Mouse (Mus musculus): Measurements from ENCODE around the gene Chst11. TPM values are rescaled to one million over a fixed set of nuclear protein-coding genes. Genes with fewer than 3 reads are reported as not detected.

Gene Chst11
- polyA plus RNA-seq (2016; fragmentation: Nextera tagmentation; extraction: Ambion mirVana) = 2.5 and 3.1 TPM in 2 replicates

DNA sequence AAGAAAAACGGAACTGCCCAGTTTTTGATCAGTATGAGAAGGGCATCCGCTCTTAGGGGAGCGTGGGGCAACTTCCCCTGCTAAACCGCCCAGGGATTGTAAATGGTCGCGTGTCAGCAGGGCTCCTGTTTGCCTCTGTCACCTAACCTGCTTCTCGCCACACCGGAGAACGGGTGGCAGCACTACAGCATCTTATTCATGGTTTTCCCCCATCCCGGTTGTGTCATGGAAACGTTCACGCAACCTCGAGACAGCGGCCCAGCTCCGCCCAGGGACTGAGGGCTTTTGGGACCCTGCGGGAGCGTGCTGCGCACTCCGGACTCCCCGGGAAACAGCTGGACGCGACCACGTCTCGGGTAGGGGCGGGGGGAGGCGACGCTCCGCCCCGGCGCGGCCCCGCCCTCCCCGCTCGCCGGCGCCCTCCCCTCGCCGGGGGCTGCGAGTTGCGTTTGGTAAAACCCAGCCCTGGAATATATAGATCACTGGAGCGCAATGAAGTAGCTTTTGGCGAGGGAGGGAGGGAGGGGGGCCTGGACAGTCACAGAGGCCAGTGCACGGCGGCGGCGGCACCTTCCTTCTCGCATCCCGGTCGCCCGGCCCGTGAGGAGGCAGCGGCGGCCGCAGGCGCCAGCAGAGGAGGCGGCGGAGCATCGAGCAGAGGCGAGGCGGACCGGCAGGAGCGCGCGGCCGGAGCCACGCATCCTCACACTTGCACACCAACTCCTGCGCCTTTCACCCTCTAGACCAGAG, at the start of gene Chst11:
Gene Chst11, plus strand, starts transcription at position 549 of the 750 bp plus-strand sequence.
- under 1% methylated on average over 63 of the region's 67 CpGs for WGBS
- H3K27me3 ChIP-seq = peaks cover 51% of the 10 kb centered on the region
- no peaks in the 10 kb centered on the region for H3K36me3 ChIP-seq
- ATAC-seq (ENCODE audit: insufficient number of reproducible peaks, insufficient read depth, low FRiP score, low TSS enrichment, low read depth) = peak; percentile 83
- peak within 1 kb of the TSS; percentile 72 for H3K4me3 ChIP-seq (replicated peaks)
- H3K4me2 ChIP-seq = peak within 1 kb of the TSS; percentile 90
- peaks cover 30% of the 10 kb centered on the region for H3K4me1 ChIP-seq (replicated peaks)
- no peaks in the 10 kb centered on the region for H3K9me3 ChIP-seq
- peak within 1 kb of the TSS; percentile 80 for H3K9ac ChIP-seq (replicated peaks)
- H3K27ac ChIP-seq = peak within 1 kb of the TSS; percentile 94

DNA sequence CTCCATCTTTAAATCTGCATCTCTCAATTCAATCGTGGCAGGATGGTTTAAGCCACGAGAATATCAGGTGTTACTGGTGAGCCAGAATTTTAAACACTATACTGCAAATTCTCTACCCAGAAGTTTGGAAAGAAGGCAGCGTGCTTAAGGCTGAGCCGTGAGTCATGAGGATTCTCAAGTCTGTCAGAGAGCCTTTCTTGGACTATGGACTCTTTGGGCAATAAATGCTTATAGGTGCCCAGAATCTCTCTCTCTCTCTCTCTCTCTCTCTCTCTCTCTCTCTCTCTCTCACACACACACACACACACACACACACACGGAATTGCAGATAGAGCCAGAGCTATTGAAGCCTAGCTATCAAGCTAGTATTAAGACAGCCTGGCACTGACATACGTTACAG, 49.5 kb upstream of the Chst11 start:
- 83% methylated on average over 6 of the region's 6 CpGs for WGBS
- Histone ChIP-seq H3K36me3 (no peaks in the 10 kb centered on the region), H3K27ac (no peak overlapping the region), H3K4me1 (replicated peaks) (no peaks in the 10 kb centered on the region), H3K9ac (replicated peaks) (no peak overlapping the region), H3K4me2 (no peak overlapping the region), H3K9me3 (0 out of 2 replicates have a peak, but pooled peaks cover 4% of the 10 kb centered on the region), H3K27me3 (no peaks in the 10 kb centered on the region), H3K4me3 (replicated peaks) (no peak overlapping the region)
- ATAC-seq (ENCODE audit: insufficient number of reproducible peaks, insufficient read depth, low FRiP score, low TSS enrichment, low read depth) = no peak

DNA sequence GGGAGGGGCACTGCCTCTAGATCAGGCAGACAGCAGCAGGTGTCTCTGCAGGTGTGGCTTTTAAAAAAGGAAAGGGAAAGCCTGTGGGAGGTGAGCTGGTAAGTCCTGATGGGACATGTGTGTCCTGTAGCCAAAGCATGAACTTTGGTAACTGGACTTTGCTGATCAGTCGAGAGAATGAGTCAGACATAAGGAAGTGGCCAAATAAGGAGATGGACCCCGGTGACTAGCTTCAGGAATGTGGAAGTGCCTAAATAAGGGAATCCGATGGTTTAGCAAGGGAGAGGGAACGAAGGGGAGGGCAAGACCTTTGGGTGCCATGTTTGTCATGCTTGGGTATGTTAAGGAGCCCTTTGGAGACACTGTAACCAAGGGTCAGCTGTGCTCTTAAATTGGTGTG, 31.9 kb upstream of the Chst11 start:
- Histone ChIP-seq H3K4me3 (replicated peaks) (no peak overlapping the region), H3K4me2 (no peak overlapping the region), H3K4me1 (replicated peaks) (no peaks in the 10 kb centered on the region), H3K36me3 (no peaks in the 10 kb centered on the region), H3K27me3 (0 out of 2 replicates have a peak, but pooled peaks cover 3% of the 10 kb centered on the region), H3K9ac (replicated peaks) (no peak overlapping the region), H3K27ac (no peak overlapping the region), H3K9me3 (peaks cover 7% of the 10 kb centered on the region)
- WGBS = 80% methylated on average over 4 of the region's 4 CpGs
- ATAC-seq (ENCODE audit: insufficient number of reproducible peaks, insufficient read depth, low FRiP score, low TSS enrichment, low read depth) = no peak

DNA sequence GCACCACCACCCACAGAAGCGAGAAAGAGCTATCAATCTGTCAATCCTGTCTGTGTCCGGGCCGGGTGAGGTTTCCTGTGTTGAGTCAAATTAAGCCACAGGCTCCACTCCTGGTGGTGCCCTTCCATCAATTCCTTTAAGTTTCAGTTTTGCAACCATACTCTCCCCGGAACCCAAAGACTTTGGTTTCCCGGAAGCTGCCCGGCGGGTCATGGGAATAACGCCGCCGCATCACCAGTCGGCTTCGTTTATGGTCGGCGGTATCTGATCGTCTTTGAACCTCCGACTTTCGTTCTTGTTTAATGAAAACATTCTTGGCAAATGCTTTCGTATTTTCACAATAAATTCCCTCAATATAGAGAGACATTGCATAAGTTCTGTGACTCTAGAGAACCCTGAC, 30.2 kb upstream of the Chst11 start:
- H3K27me3 ChIP-seq = 0 out of 2 replicates have a peak, but pooled peaks cover 3% of the 10 kb centered on the region
- H3K4me2 ChIP-seq = no peak overlapping the region
- 93% methylated on average over 18 of the region's 18 CpGs for WGBS
- ATAC-seq (ENCODE audit: insufficient number of reproducible peaks, insufficient read depth, low FRiP score, low TSS enrichment, low read depth) = no peak
- H3K4me3 ChIP-seq (replicated peaks) = no peak overlapping the region
- no peak overlapping the region for H3K27ac ChIP-seq
- H3K36me3 ChIP-seq = no peaks in the 10 kb centered on the region
- H3K9me3 ChIP-seq = peaks cover 7% of the 10 kb centered on the region
- H3K4me1 ChIP-seq (replicated peaks) = no peaks in the 10 kb centered on the region
- no peak overlapping the region for H3K9ac ChIP-seq (replicated peaks)

DNA sequence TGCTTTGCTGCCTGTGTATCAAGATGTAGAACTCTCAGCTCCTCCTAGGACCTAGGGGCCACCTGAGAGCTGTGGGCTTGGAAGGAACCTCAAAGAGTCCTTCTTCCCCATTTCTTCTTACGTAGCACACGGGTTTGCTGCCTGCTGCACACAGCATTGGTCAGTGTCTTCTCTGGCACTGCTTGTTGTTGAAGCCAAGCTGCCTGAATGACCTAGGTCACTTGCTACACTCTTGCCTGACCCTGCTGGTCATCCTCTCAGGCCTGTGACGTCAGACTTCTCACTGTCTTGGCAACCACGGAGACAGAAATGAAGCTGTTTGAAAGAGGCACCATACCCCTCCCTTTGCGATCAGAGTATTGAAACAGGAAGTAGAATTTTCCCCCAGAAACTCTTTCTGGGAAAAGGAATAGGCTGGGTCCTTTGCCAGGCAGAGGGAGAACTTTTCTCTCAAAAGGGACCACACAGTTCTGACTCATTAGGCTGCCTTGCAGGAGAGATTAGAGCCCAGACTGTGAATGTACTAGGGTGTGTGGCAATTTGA, 27.0 kb upstream of the Chst11 start:
- H3K4me2 ChIP-seq = no peak overlapping the region
- 0 out of 2 replicates have a peak, but pooled peaks cover 3% of the 10 kb centered on the region for H3K27me3 ChIP-seq
- no peak overlapping the region for H3K9ac ChIP-seq (replicated peaks)
- H3K27ac ChIP-seq = no peak overlapping the region
- no peaks in the 10 kb centered on the region for H3K4me1 ChIP-seq (replicated peaks)
- no peaks in the 10 kb centered on the region for H3K36me3 ChIP-seq
- no peak overlapping the region for H3K4me3 ChIP-seq (replicated peaks)
- ATAC-seq (ENCODE audit: insufficient number of reproducible peaks, insufficient read depth, low FRiP score, low TSS enrichment, low read depth) = no peak
- peaks cover 7% of the 10 kb centered on the region for H3K9me3 ChIP-seq
- WGBS = 69% methylated on average over 5 of the region's 5 CpGs

DNA sequence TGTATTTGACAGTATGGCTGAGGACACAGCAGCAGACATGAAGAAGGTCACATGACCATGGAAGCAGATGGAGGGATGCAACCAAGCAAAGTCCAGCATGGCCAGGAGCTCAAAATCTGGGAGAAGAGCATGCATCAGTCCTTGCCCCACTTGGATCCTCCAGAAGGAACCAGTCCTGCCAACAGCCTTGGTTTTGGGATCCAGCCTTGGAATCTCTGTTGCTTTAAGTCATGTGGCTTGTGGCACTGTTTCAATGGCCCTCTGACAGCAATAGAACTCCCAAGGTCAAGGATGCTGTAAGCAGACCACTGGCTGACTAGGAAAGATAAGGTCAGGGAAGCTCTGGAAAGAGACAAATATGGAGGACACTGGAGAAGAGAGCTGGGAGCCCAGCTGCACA, 26.0 kb upstream of the Chst11 start:
- Histone ChIP-seq H3K4me3 (replicated peaks) (no peak overlapping the region), H3K27ac (no peak overlapping the region), H3K27me3 (0 out of 2 replicates have a peak, but pooled peaks cover under 1% of the 10 kb centered on the region), H3K36me3 (no peaks in the 10 kb centered on the region), H3K4me2 (no peak overlapping the region), H3K9ac (replicated peaks) (no peak overlapping the region), H3K9me3 (peaks cover 4% of the 10 kb centered on the region; the same call in 1 of the 2 replicates), H3K4me1 (replicated peaks) (no peaks in the 10 kb centered on the region)
- no peak for ATAC-seq (ENCODE audit: insufficient number of reproducible peaks, insufficient read depth, low FRiP score, low TSS enrichment, low read depth)

DNA sequence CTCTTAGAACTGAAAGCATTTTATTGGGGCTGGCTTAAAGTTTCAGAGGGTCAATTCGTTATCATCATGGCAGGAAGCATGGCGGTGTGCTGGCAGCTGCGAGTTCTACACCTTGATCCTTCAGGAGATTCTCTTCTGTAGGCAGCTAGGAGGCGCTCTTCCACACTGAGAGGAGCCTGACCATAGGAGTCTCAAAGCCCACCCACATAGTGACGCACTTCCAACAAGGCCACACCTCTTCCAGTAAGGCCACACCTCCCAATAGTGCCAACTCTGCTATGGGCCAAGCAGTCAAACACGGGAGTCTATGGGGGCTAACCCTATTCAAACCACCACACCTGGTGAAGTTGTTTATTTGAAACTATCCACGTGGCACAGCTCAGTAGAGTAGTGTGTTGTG, 24.0 kb upstream of the Chst11 start:
- ATAC-seq (ENCODE audit: insufficient number of reproducible peaks, insufficient read depth, low FRiP score, low TSS enrichment, low read depth) = no peak
- H3K4me3 ChIP-seq (replicated peaks) = no peak overlapping the region
- H3K4me1 ChIP-seq (replicated peaks) = no peaks in the 10 kb centered on the region
- no peaks in the 10 kb centered on the region for H3K9me3 ChIP-seq
- no peaks in the 10 kb centered on the region for H3K27me3 ChIP-seq
- no peaks in the 10 kb centered on the region for H3K36me3 ChIP-seq
- H3K9ac ChIP-seq (replicated peaks) = no peak overlapping the region
- no peak overlapping the region for H3K27ac ChIP-seq
- 52% methylated on average over 7 of the region's 7 CpGs for WGBS
- H3K4me2 ChIP-seq = no peak overlapping the region

DNA sequence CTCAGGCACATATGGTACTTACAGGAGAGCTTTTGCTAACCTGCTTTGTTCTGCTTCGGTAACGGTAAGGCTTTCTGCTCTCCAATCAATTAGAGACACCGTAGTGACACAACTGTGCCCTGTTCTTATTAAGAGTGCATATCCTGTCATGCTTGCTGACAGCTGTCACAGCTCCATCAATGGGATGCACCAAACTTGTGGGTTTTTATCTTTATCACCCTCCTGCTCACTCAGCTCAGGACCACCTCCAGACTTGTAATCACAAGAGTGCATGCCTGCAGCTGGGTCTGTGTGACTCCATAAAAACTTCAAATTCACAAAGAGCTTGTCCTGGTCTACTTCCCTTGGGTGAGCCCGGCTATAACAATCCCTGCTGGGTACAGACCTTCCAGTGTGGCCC, 23.3 kb upstream of the Chst11 start:
- no peaks in the 10 kb centered on the region for H3K36me3 ChIP-seq
- no peak overlapping the region for H3K4me2 ChIP-seq
- H3K9ac ChIP-seq (replicated peaks) = no peak overlapping the region
- H3K9me3 ChIP-seq = no peaks in the 10 kb centered on the region
- H3K27me3 ChIP-seq = no peaks in the 10 kb centered on the region
- H3K27ac ChIP-seq = no peak overlapping the region
- H3K4me1 ChIP-seq (replicated peaks) = 0 out of 2 replicates have a peak, but pooled peaks cover 2% of the 10 kb centered on the region
- H3K4me3 ChIP-seq (replicated peaks) = no peak overlapping the region
- no peak for ATAC-seq (ENCODE audit: insufficient number of reproducible peaks, insufficient read depth, low FRiP score, low TSS enrichment, low read depth)
- WGBS = 88% methylated on average over 4 of the region's 4 CpGs

DNA sequence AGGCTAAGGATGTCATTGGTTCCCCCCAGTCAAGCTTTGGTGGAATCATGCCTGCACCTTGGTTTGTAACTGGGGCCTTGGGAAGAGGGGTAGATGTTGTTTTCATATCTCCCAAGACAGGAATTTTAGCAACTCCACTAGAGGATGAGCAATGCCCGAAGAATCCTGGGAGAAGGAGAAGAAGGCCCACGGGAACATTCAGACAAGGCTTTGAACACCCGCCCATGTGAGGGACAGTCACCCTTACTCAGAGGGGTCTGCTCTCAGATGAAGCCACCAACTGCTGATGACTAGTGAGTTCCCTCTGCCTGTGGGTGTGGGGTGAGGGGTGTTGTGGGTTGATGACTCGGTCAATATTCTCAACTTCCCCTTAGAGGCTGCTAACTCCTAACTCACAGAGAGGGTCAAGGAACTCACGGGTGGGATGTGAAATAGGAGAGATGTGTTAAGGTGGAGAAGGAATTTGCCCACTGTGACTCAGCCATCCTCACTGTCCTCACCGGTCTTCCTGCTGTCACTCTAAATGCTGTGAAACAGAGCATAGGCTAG, 22.8 kb upstream of the Chst11 start:
- 0 out of 2 replicates have a peak, but pooled peaks cover 2% of the 10 kb centered on the region for H3K4me1 ChIP-seq (replicated peaks)
- no peaks in the 10 kb centered on the region for H3K9me3 ChIP-seq
- no peaks in the 10 kb centered on the region for H3K27me3 ChIP-seq
- H3K27ac ChIP-seq = no peak overlapping the region
- H3K4me3 ChIP-seq (replicated peaks) = no peak overlapping the region
- H3K9ac ChIP-seq (replicated peaks) = no peak overlapping the region
- ATAC-seq (ENCODE audit: insufficient number of reproducible peaks, insufficient read depth, low FRiP score, low TSS enrichment, low read depth) = no peak
- WGBS = 89% methylated on average over 6 of the region's 6 CpGs
- H3K4me2 ChIP-seq = no peak overlapping the region
- no peaks in the 10 kb centered on the region for H3K36me3 ChIP-seq

DNA sequence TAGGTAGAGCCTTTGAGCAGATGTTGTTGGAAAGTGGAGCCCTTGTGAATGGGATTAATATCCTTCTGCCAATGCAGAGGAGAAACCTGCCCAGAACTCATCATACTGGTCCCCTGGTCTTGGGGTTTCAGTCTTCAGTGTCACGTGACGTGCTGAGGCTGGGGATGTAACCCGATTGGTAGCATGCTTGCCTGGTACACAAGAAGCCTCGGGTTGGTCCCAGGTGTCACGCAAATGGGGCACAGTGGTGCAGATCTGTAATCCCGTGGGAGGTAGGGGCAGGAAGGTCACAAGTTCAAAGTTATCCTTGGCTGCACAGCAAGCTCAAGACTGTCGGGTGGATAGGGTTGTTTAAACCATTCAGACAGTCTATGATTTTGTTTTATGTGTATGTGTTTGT, 20.8 kb upstream of the Chst11 start:
- 0 out of 2 replicates have a peak, but pooled peaks cover 2% of the 10 kb centered on the region for H3K27me3 ChIP-seq
- no peaks in the 10 kb centered on the region for H3K9me3 ChIP-seq
- no peaks in the 10 kb centered on the region for H3K36me3 ChIP-seq
- no peak overlapping the region for H3K27ac ChIP-seq
- WGBS = 74% methylated on average over 7 of the region's 7 CpGs
- peaks cover 6% of the 10 kb centered on the region; the same call in 1 of the 2 replicates for H3K4me1 ChIP-seq (replicated peaks)
- no peak overlapping the region for H3K9ac ChIP-seq (replicated peaks)
- H3K4me2 ChIP-seq = no peak overlapping the region
- no peak overlapping the region for H3K4me3 ChIP-seq (replicated peaks)
- ATAC-seq (ENCODE audit: insufficient number of reproducible peaks, insufficient read depth, low FRiP score, low TSS enrichment, low read depth) = no peak

DNA sequence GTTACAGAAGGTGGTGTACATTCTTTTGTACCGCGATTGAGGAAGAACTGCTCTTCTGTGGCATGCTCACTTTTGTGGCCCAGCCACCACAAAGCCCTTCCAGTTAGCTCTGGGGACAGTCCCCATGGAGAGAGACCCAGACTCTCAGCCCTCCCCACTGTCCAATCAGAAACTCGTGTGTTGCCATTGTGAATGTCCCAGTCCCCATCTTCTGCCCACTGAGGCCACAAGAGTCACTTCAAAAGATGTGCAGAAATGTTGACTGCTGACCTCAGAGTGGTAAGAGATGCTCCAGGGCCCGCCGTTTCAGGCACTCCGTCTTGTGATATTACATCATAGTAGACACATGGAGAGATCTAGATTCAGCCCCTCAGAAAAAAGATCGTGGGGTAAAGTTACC, 18.6 kb upstream of the Chst11 start:
- Histone ChIP-seq H3K9ac (replicated peaks) (no peak overlapping the region), H3K36me3 (no peaks in the 10 kb centered on the region), H3K4me3 (replicated peaks) (no peak overlapping the region), H3K27me3 (0 out of 2 replicates have a peak, but pooled peaks cover 4% of the 10 kb centered on the region), H3K4me2 (no peak overlapping the region), H3K27ac (no peak overlapping the region), H3K9me3 (no peaks in the 10 kb centered on the region), H3K4me1 (replicated peaks) (peaks cover 8% of the 10 kb centered on the region; the same call in 1 of the 2 replicates)
- ATAC-seq (ENCODE audit: insufficient number of reproducible peaks, insufficient read depth, low FRiP score, low TSS enrichment, low read depth) = no peak
- 84% methylated on average over 7 of the region's 7 CpGs for WGBS

Data from limb, embryonic 12.5 days (tissue).